Mouse (Mus musculus) liver, embryonic 15.5 days (tissue): Measurements from ENCODE around the gene Phldb2. TPM values are rescaled to one million over a fixed set of nuclear protein-coding genes. Genes with fewer than 3 reads are reported as not detected.

ENCODE experiments used
- ATAC-seq: fragments of 200-750 bp; cut with Nextera tagmentation; 2 replicates; pipeline ENCODE4 v1.8.0; 2017; ENCODE audit warnings: moderate number of reproducible peaks, mild to moderate bottlenecking, moderate library complexity; ENCODE audit not compliant: insufficient read depth
- H3K27ac ChIP-seq: fragments of 300-500 bp; sonication (generic); replicated peaks from 2 replicates; pipeline ENCODE4 v1.5.1; 2015; ENCODE audit warnings: mild to moderate bottlenecking, inconsistent platforms
- H3K27me3 ChIP-seq: fragments of 300-500 bp; sonication (generic); 2 replicates; pipeline ENCODE4 v1.6.1; 2015; ENCODE audit warnings: mild to moderate bottlenecking, inconsistent platforms
- H3K36me3 ChIP-seq: fragments of 300-500 bp; sonication (generic); replicated peaks from 2 replicates; pipeline ENCODE4 v1.6.1; 2015; ENCODE audit warnings: moderate library complexity, mild to moderate bottlenecking, inconsistent platforms
- H3K4me1 ChIP-seq: fragments of 300-500 bp; sonication (generic); replicated peaks from 2 replicates; pipeline ENCODE4 v1.6.1; 2015; ENCODE audit warnings: inconsistent platforms
- H3K4me2 ChIP-seq: fragments of 300-500 bp; sonication (generic); 2 replicates; pipeline ENCODE4 v1.6.1; 2015; ENCODE audit warnings: moderate library complexity, mild to moderate bottlenecking, inconsistent platforms
- H3K4me3 ChIP-seq: fragments of 300-500 bp; sonication (generic); replicated peaks from 2 replicates; pipeline ENCODE4 v1.5.1; 2015; ENCODE audit warnings: mild to moderate bottlenecking, inconsistent platforms
- H3K9ac ChIP-seq: fragments of 300-500 bp; sonication (generic); 2 replicates; pipeline ENCODE4 v1.6.1; 2015; ENCODE audit warnings: moderate library complexity, mild to moderate bottlenecking, inconsistent platforms
- H3K9me3 ChIP-seq: fragments of 300-500 bp; sonication (generic); replicated peaks from 2 replicates; pipeline ENCODE4 v1.6.1; 2016; ENCODE audit warnings: inconsistent platforms
- WGBS: fragments of 180-500 bp; shearing (Covaris S2); methylation state at CpG from one replicate; pipeline ENCODE4 v1.1.7; 2015; ENCODE audit warnings: mixed read lengths; ENCODE audit not compliant: insufficient replicate concordance; 5-methylcytosine and 5-hydroxymethylcytosine counted together
- polyA plus RNA-seq: library from polyadenylated mRNA; unstranded; fragments of >200 nt; fragmentation: Nextera tagmentation; extraction: Ambion mirVana; gene quantifications from 2 replicates; pipeline ENCODE4 v1.2.1, GENCODE M21; 2015

The Phldb2 gene
- polyA plus RNA-seq, 1 experiment from 2014 or later = 12.4 TPM

DNA sequence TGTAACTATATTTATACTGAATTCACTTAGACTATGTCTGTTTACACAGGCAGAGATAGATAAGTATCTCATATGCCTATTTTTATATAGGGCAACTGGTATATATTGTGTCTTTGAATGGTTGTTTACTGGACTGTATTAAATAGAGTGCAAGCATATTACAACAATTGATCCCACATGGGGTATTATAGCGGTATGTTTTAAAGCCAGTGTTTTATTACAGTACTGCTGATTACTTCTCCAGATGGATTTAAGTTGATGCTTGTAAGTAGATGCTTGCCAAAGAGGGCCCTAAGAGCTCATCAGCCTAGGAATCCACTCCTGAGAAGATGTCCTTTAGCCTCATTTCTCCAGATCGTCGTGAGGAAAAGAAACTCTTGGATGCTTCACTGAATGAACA is 84.4 kb downstream of the Phldb2 start:
- WGBS = 72% methylated on average over 3 of the region's 3 CpGs
- H3K9me3 ChIP-seq = no peaks in the 10 kb centered on the region
- no peak for ATAC-seq
- no peak overlapping the region for H3K27ac ChIP-seq
- H3K4me2 ChIP-seq = no peak overlapping the region
- H3K27me3 ChIP-seq = no peaks in the 10 kb centered on the region
- no peak overlapping the region for H3K4me3 ChIP-seq
- no peak overlapping the region for H3K9ac ChIP-seq
- no peaks in the 10 kb centered on the region for H3K36me3 ChIP-seq
- H3K4me1 ChIP-seq = no peaks in the 10 kb centered on the region

DNA sequence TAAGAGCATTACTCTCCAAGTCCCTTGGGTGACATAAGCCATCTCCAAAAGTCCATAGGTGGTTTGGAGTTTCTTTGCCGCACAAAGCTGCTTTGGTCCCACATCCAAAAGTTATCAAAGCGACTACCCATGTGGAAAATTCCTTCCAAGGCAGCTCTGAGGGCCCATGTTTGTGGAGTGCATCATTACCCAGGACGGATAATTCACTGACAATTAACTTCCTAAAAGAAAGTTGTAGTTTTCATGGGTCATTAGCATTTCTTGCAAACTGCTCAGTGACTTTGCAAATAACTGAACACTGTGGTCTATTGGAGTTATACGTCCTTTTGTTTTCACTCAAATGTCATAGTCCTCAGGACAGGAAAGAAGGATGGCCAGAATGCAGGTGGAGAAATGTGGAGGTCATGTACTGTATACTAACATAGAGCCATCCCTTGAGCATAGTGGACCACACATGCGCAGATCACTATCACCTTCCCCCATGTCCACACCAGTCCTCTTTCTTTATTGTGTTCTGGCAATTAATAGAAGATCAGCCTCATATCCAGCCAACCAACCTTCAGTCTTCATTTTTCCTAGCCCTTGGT is 96.0 kb downstream of the Phldb2 start:
- 65% methylated on average over 5 of the region's 5 CpGs for WGBS
- Histone ChIP-seq H3K4me3 (no peak overlapping the region), H3K9ac (no peak overlapping the region), H3K4me2 (no peak overlapping the region), H3K36me3 (no peaks in the 10 kb centered on the region), H3K4me1 (no peaks in the 10 kb centered on the region), H3K27me3 (no peaks in the 10 kb centered on the region), H3K9me3 (no peaks in the 10 kb centered on the region), H3K27ac (no peak overlapping the region)
- no peak for ATAC-seq

DNA sequence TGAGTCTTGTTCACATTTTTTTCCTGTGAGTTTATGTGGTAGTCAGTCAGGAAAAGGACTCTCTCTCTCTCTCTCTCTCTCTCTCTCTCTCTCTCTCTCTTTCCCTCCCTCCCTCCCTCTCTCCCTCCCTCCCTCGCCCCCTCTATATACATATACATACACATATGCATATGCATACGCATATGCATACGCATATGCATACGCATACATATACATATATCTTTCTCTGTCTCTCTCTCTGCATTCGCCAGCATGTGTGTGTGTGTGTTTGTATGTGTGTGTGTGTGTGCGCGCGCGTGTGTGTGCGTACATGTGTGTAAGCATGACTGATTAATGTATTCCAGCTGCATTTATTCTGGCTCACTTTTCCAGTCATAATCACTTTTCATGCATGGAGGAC is 98.9 kb downstream of the Phldb2 start:
- Histone ChIP-seq H3K9me3 (no peaks in the 10 kb centered on the region), H3K4me1 (no peaks in the 10 kb centered on the region), H3K27ac (no peak overlapping the region), H3K9ac (no peak overlapping the region), H3K36me3 (no peaks in the 10 kb centered on the region), H3K4me3 (no peak overlapping the region), H3K27me3 (no peaks in the 10 kb centered on the region), H3K4me2 (no peak overlapping the region)
- ATAC-seq = no peak
- WGBS = 85% methylated on average over 10 of the region's 10 CpGs

DNA sequence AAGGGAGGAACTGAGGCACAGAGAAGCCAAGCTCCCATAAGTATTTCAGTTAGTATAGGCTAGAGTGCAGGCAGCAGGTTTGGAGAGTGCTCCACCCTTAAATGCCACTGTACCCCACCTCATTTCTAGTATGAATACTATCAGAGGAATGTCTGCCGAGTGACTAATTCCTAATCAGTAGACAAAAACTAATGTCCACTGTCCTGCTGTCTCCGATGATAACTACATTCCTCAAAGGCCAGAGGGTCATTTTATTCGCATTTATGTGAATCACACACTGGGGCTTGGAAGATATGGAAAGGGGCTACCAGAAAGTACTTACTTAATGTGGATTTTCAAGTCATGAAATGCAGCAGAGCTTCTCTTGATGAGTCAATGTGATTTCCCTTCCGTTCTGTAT is 104.4 kb downstream of the Phldb2 start:
- no peak overlapping the region for H3K27ac ChIP-seq
- ATAC-seq = no peak
- H3K9ac ChIP-seq = no peak overlapping the region
- H3K4me3 ChIP-seq = no peak overlapping the region
- 59% methylated on average over 4 of the region's 4 CpGs for WGBS
- H3K4me2 ChIP-seq = no peak overlapping the region
- H3K27me3 ChIP-seq = peaks cover 20% of the 10 kb centered on the region
- no peaks in the 10 kb centered on the region for H3K36me3 ChIP-seq
- H3K9me3 ChIP-seq = no peaks in the 10 kb centered on the region
- no peaks in the 10 kb centered on the region for H3K4me1 ChIP-seq

DNA sequence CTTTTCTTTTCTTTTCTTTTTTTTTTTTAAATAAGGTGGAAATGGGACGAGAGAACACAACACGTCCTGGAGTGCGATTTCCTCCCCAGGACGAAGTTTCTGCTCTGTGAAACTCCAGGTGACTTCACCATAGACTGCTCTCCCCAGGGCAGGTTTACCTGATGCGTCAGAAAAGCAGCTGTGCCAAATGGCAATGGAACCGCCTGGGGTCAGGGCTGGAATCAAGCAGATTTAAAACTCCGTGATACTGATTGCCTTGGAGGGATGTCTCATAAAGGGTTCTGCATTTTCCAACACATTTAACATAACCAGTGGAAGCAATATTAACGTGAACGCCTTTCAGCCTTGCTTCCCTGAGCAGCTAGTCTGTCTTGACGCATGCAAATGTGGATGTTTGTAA is 108.5 kb downstream of the Phldb2 start:
- Histone ChIP-seq H3K9ac (no peak overlapping the region), H3K27me3 (peaks cover 39% of the 10 kb centered on the region), H3K4me2 (peak overlapping the region; percentile 61), H3K4me1 (peaks cover 5% of the 10 kb centered on the region; the same call in 1 of the 2 replicates), H3K27ac (no peak overlapping the region), H3K9me3 (no peaks in the 10 kb centered on the region), H3K36me3 (no peaks in the 10 kb centered on the region), H3K4me3 (peak overlapping the region; percentile 54; the same call in 1 of the 2 replicates)
- WGBS = 20% methylated on average over 10 of the region's 10 CpGs
- no peak for ATAC-seq

DNA sequence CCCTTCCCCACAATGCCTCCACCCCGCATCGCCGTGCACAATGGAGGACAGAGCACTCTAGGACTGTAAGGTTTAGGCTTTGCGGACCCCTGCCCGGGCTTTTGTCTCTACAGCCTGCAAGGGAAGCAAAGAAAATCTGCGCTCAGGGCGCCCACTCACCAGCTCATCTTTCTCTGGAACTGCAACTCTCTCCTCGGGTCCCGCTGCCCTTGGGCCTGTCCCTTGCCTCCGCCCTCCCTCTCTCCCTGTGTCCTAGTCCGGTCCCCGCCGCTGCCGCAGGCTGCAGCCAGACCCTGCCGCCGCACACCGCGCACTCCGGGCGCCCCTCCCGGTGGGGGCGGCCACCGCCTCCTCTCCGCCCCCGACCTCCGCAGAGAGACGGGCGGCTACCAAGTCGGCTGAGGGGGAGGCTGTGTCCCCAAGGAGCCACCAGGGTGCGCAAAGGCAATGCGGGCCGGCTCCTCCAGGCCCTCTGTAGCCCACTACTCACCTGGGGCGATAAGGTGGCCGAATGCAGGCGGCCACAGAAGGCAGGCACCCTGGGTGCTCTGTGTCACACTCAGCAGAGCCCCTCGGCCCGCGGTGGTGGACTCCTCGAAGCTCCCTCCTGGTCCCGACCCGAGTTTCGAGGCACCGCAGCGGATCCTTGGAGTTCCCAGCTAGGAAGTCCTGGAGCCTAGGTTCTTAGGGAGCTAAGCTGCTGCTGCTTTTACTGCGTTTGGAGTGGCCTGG is 109.2 kb downstream of the Phldb2 start:
- H3K9ac ChIP-seq = peak overlapping the region; percentile 30
- under 1% methylated on average over 45 of the region's 45 CpGs for WGBS
- H3K27me3 ChIP-seq = peaks cover 39% of the 10 kb centered on the region
- no peaks in the 10 kb centered on the region for H3K36me3 ChIP-seq
- H3K9me3 ChIP-seq = no peaks in the 10 kb centered on the region
- peak overlapping the region; percentile 61 for H3K4me2 ChIP-seq
- H3K27ac ChIP-seq = peak overlapping the region; percentile 55
- peak; percentile 81 for ATAC-seq
- H3K4me1 ChIP-seq = peaks cover 5% of the 10 kb centered on the region; the same call in 1 of the 2 replicates
- peak overlapping the region; percentile 54 for H3K4me3 ChIP-seq

DNA sequence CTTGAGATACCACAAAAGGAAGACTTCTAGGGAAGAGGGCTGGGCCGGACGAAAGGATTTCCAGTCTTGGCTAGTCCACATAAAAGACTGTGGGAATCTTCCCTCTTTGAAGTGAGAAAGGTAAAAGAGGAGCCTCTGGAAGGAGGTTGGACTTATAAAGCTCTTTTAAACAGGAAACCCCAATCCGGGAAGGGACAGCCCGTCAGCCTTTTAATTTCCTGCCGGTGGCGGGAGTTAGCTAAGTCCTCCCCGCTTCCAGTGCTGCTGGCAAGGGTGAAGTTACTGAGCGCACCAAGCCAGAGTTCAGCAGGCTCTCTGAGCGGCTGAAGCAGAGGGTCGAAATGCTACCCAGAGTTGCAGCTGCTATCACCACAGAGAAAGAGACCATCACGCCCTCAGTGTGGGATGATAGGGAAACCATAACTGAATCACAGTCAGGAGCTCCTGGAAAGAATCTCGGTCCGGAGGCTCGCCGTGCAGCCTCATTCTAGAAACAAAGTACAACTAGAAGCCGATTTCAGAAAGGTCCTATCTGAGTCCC is 110.0 kb downstream of the Phldb2 start:
- no peaks in the 10 kb centered on the region for H3K36me3 ChIP-seq
- peaks cover 5% of the 10 kb centered on the region; the same call in 1 of the 2 replicates for H3K4me1 ChIP-seq
- peak overlapping the region; percentile 30 for H3K9ac ChIP-seq
- WGBS = 1% methylated on average over 16 of the region's 16 CpGs
- H3K9me3 ChIP-seq = no peaks in the 10 kb centered on the region
- peak overlapping the region; percentile 55 for H3K27ac ChIP-seq
- H3K4me2 ChIP-seq = peak overlapping the region; percentile 61
- H3K27me3 ChIP-seq = peaks cover 39% of the 10 kb centered on the region
- H3K4me3 ChIP-seq = peak overlapping the region; percentile 54
- no peak for ATAC-seq

DNA sequence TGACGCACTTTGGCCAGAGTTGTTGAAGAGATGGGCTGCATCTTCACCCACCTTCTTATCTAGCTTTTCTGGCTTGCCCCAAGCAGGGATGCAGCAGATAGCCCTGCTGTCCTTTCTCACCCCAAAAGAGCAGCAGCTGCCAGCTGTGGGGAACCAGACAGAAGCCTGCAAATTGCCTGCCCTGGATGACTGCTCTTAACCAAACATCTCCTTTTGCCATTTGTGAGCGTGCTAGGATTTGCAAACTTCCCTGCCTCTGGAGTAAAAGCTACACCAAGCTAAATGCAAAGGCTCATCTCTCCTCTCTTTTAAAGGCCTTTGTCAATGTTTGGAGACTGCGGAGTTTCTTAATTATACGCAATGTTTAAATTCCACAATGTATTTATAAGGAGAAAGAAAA is 111.0 kb downstream of the Phldb2 start:
- Histone ChIP-seq H3K4me2 (peak overlapping the region; percentile 61), H3K9ac (no peak overlapping the region), H3K36me3 (no peaks in the 10 kb centered on the region), H3K4me3 (no peak overlapping the region), H3K27ac (no peak overlapping the region), H3K27me3 (peaks cover 39% of the 10 kb centered on the region), H3K9me3 (no peaks in the 10 kb centered on the region), H3K4me1 (peaks cover 12% of the 10 kb centered on the region; the same call in 1 of the 2 replicates)
- WGBS = 52% methylated on average over 4 of the region's 4 CpGs
- ATAC-seq = no peak

DNA sequence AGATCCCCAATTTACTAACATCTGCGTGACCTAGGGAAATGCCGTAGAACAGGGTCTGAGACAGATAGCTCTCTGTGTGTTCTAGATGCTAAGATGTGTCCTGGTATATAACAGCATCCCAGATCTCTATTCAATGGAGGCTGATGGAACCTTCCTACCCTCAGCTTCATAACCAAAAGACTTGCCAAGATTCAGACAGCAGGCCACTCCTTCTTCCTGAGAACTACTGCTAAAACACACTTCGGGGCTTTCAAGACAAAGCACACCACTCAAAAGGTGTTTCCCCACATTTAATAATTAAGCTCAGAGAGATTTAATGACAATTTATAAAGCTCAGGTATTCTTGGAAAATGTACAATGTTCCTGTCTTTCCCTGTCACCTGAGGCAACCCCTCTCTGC is 111.6 kb downstream of the Phldb2 start:
- peaks cover 39% of the 10 kb centered on the region for H3K27me3 ChIP-seq
- H3K4me1 ChIP-seq = peaks cover 12% of the 10 kb centered on the region; the same call in 1 of the 2 replicates
- no peak for ATAC-seq
- H3K27ac ChIP-seq = no peak overlapping the region
- no peak overlapping the region for H3K4me2 ChIP-seq
- no peaks in the 10 kb centered on the region for H3K9me3 ChIP-seq
- H3K9ac ChIP-seq = no peak overlapping the region
- H3K36me3 ChIP-seq = no peaks in the 10 kb centered on the region
- 51% methylated on average over 3 of the region's 3 CpGs for WGBS
- no peak overlapping the region for H3K4me3 ChIP-seq

DNA sequence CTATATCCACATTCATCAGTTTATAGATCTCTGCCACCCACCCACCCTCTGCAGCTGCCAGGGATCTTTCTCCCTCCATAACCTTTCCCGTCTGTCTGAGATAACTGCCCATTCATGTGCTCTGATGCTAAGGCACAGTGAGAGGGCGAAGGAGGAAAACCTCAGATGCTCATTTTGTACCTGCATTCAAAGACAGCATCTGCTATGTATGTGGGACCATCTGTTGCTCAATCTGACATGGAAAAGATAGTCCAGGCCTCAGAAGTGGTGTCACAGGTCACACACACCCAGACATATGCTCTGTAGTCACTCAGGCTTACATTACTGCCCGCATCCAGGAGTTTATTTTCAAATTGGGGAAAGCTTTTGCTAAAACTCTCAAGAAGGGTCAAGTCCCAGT is 112.4 kb downstream of the Phldb2 start:
- ATAC-seq = no peak
- no peak overlapping the region for H3K27ac ChIP-seq
- no peaks in the 10 kb centered on the region for H3K36me3 ChIP-seq
- H3K4me1 ChIP-seq = peaks cover 12% of the 10 kb centered on the region; the same call in 1 of the 2 replicates
- H3K9me3 ChIP-seq = no peaks in the 10 kb centered on the region
- peaks cover 38% of the 10 kb centered on the region for H3K27me3 ChIP-seq
- H3K9ac ChIP-seq = no peak overlapping the region
- 68% methylated on average over 3 of the region's 3 CpGs for WGBS
- no peak overlapping the region for H3K4me3 ChIP-seq
- no peak overlapping the region for H3K4me2 ChIP-seq

DNA sequence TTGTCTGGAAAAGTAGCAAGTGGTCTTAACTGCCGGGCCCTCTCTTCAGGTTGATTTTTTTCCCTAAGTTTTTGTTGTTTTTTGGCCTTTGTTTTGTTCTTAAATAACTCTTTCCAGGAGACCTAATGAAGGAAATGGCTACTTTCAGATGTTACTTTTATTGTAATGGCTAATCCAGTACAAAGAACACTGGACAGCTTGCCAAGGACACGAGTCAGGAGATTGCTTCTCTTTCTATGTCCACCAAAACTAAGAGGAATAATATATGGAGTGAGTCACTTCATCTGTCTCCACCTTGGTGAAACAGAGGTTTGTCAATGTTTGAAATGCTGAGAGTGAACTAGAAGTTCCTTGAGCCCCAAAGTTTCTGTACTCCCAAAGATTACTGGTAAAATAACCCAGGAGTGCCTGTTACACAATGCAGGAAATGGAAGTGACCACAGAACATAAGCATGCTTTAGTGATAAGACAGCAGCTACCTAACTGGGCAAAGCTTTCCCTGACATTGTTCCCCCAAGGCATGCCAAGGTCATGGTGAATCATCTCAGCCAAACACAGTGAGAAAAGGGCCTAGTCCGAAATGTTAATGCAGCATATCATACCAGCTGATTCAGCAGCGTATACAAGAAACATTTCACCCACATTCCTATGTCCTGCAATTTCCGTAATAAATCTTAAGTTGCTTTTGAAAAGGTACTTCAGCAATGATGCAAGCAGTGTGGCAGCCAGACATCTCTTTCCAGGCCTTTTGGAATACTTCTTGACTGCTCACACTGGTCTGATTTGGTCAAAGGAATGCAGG is 115.7 kb downstream of the Phldb2 start:
- no peak for ATAC-seq
- Histone ChIP-seq H3K27ac (no peak overlapping the region), H3K36me3 (no peaks in the 10 kb centered on the region), H3K4me1 (peaks cover 12% of the 10 kb centered on the region), H3K4me3 (no peak overlapping the region), H3K27me3 (peaks cover 5% of the 10 kb centered on the region), H3K9me3 (no peaks in the 10 kb centered on the region), H3K4me2 (no peak overlapping the region), H3K9ac (no peak overlapping the region)
- WGBS = 31% methylated on average over 5 of the region's 5 CpGs
